Mouse (Mus musculus) liver, embryonic 16.5 days (tissue): ENCODE measurements around the gene Isoc2b. TPM values are rescaled to one million over a fixed set of nuclear protein-coding genes. Genes with fewer than 3 reads are reported as not detected.

Experiments used
- ATAC-seq: fragments of 200-750 bp; cut with Nextera tagmentation; 2 replicates; pipeline ENCODE4 v1.8.0; 2017; ENCODE audit warnings: low read depth, mild to moderate bottlenecking, moderate number of reproducible peaks, moderate library complexity
- H3K27ac ChIP-seq: fragments of 300-500 bp; sonication (generic); 2 replicates; pipeline ENCODE4 v1.5.1; 2014; ENCODE audit warnings: mild to moderate bottlenecking, low read length
- H3K27me3 ChIP-seq: fragments of 300-500 bp; sonication (generic); 2 replicates; pipeline ENCODE4 v1.6.1; 2014; ENCODE audit warnings: low read depth, low read length, mixed read lengths; ENCODE audit not compliant: control insufficient read depth, insufficient read depth
- H3K36me3 ChIP-seq: fragments of 300-500 bp; sonication (generic); 2 replicates; pipeline ENCODE4 v1.6.1; 2014; ENCODE audit warnings: mild to moderate bottlenecking; ENCODE audit not compliant: control insufficient read depth, insufficient read depth
- H3K4me1 ChIP-seq: fragments of 300-500 bp; sonication (generic); 2 replicates; pipeline ENCODE4 v1.6.1; 2014; ENCODE audit warnings: low read depth, low read length, mixed read lengths; ENCODE audit not compliant: control insufficient read depth
- H3K4me2 ChIP-seq: fragments of 300-500 bp; sonication (generic); 2 replicates; pipeline ENCODE4 v1.6.1; 2014; ENCODE audit warnings: low read depth, low read length, mixed read lengths
- H3K4me3 ChIP-seq: fragments of 300-500 bp; sonication (generic); 2 replicates; pipeline ENCODE4 v1.5.1; 2014; ENCODE audit warnings: low read depth, mild to moderate bottlenecking, low read length
- H3K9ac ChIP-seq: fragments of 300-500 bp; sonication (generic); 2 replicates; pipeline ENCODE4 v1.6.1; 2014; ENCODE audit warnings: low read depth, low read length
- H3K9me3 ChIP-seq: fragments of 300-500 bp; sonication (generic); replicated peaks from 2 replicates; pipeline ENCODE4 v1.6.1; 2016; ENCODE audit warnings: low read length; ENCODE audit not compliant: control insufficient read depth
- WGBS: fragments of 180-500 bp; shearing (Covaris S2); extraction: QIAGEN DNeasy Blood & Tissue Kit; methylation state at CpG from one replicate; pipeline ENCODE4 v1.1.7; 2014; ENCODE audit not compliant: insufficient replicate concordance; 5-methylcytosine and 5-hydroxymethylcytosine counted together
- polyA plus RNA-seq: library from polyadenylated mRNA; unstranded; fragments of >200 nt; fragmentation: Nextera tagmentation; extraction: Ambion mirVana; gene quantifications from 2 replicates; pipeline ENCODE4 v1.2.1, GENCODE M21; 2015

Gene Isoc2b
- polyA plus RNA-seq, 1 experiment from 2014 or later, result 4.8 TPM

- no peaks in the 10 kb centered on the region for H3K9me3 ChIP-seq
- peak overlapping the region; percentile 72 for H3K9ac ChIP-seq
- no peak; the same call in 1 of the 2 replicates for ATAC-seq
- H3K27me3 ChIP-seq, result no peaks in the 10 kb centered on the region
- H3K4me1 ChIP-seq, result peaks cover 22% of the 10 kb centered on the region
- WGBS, result 10% methylated on average over 11 of the region's 11 CpGs
- H3K36me3 ChIP-seq, result no peaks in the 10 kb centered on the region
- peak overlapping the region; percentile 50; the same call in 1 of the 2 replicates for H3K27ac ChIP-seq
- peak overlapping the region; percentile 70 for H3K4me3 ChIP-seq
- peak overlapping the region; percentile 97 for H3K4me2 ChIP-seq
These were observed 7.2 kb upstream of the Isoc2b start for GRCm38 (mm10) chr7:4877226-4877625.

DNA sequence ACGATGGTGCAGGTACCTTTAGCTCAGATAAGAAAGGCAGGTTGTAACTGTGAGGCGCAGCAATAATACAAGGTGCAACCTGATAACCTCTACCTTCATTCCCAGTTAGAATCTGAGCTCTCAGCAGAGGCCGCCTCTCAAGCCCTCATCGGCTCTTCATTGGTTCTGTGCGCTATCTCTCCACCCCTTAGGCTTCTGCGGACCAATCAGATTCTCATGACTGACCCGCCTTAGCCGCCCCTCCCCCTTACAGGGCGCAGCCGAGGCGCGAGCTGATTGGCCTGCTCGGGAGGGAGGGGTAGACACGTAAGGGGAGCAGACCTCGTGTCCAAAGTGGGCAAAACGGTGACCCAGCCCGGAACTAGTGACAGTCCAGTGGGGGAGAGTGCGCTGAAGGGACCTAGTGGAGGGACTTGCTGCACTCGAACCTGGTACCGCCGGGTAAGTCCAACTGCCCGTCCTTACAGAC lies 6.7 kb upstream of the Isoc2b start, which contains the start of gene Isoc2a:
Isoc2a (plus strand) TSS at position 401 of the 469 bp plus-strand sequence.
- under 1% methylated on average over 17 of the region's 22 CpGs for WGBS
- H3K9ac ChIP-seq, result peak within 1 kb of the TSS; percentile 72
- ATAC-seq, result peak; percentile 100
- peaks cover 22% of the 10 kb centered on the region for H3K4me1 ChIP-seq
- H3K4me2 ChIP-seq, result peak within 1 kb of the TSS; percentile 97
- H3K27me3 ChIP-seq, result no peaks in the 10 kb centered on the region
- H3K27ac ChIP-seq, result peak within 1 kb of the TSS; percentile 76
- H3K4me3 ChIP-seq, result peak within 1 kb of the TSS; percentile 70
- no peaks in the 10 kb centered on the region for H3K9me3 ChIP-seq
- no peaks in the 10 kb centered on the region for H3K36me3 ChIP-seq

- ATAC-seq, result no peak
- Histone ChIP-seq H3K27ac (peak overlapping the region; percentile 43; the same call in 1 of the 2 replicates), H3K36me3 (no peaks in the 10 kb centered on the region), H3K4me1 (peaks cover 6% of the 10 kb centered on the region), H3K27me3 (no peaks in the 10 kb centered on the region), H3K9ac (peak overlapping the region; percentile 78), H3K4me3 (peak overlapping the region; percentile 71), H3K9me3 (no peaks in the 10 kb centered on the region), H3K4me2 (peak overlapping the region; percentile 63)
- WGBS, result 32% methylated on average over 10 of the region's 10 CpGs
These were observed 3.4 kb downstream of the Isoc2b start for GRCm38 (mm10) chr7:4866631-4867180.

- H3K9me3 ChIP-seq, result no peaks in the 10 kb centered on the region
- H3K36me3 ChIP-seq, result no peaks in the 10 kb centered on the region
- peak overlapping the region; percentile 63 for H3K4me2 ChIP-seq
- peak overlapping the region; percentile 71 for H3K4me3 ChIP-seq
- H3K9ac ChIP-seq, result peak overlapping the region; percentile 78
- WGBS, result 5% methylated on average over 40 of the region's 40 CpGs
- peak; percentile 100 for ATAC-seq
- H3K4me1 ChIP-seq, result peaks cover 6% of the 10 kb centered on the region
- H3K27ac ChIP-seq, result peak overlapping the region; percentile 43
- no peaks in the 10 kb centered on the region for H3K27me3 ChIP-seq
These were observed 4.2 kb downstream of the Isoc2b start for GRCm38 (mm10) chr7:4865579-4866493.

- Histone ChIP-seq H3K27ac (no peak overlapping the region), H3K4me1 (peaks cover 6% of the 10 kb centered on the region), H3K4me3 (peak overlapping the region; percentile 71), H3K27me3 (no peaks in the 10 kb centered on the region), H3K36me3 (no peaks in the 10 kb centered on the region), H3K4me2 (peak overlapping the region; percentile 54), H3K9ac (no peak overlapping the region; the same call in 1 of the 2 replicates), H3K9me3 (no peaks in the 10 kb centered on the region)
- 58% methylated on average over 5 of the region's 5 CpGs for WGBS
- ATAC-seq, result no peak
These were observed 5.0 kb downstream of the Isoc2b start for GRCm38 (mm10) chr7:4865090-4865489.

DNA sequence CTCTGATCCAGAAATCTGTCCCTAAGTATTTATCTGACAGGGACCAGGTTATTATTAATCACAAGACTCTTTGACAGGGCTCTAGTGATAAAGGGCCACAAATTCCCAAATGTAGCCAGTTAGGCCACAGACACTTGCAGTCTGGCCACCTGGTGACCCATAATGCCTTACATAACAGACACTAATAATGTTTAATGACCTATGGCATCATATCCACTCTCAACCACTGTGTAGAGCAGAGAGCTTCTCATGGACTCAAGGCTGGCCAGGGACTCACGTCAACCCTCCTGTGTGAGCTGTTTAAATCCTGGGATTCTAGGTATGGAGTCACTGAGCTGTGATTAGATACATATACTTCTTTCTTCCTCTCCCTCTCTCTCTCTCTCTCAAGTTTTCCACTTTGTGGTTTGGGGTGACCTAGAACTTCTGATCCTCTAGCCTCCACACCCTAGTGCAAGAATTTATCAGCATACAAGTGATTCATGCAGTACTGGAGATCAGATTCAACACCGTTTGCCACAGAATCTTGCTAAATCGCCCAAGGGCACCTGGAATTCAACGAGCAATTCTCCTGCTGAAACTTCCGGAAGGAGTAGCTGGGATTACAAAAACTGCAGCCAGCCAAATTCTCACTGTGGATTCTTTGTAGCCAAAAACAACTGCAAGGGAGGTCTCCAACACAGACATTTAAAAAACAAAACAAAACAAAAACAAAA lies 5.8 kb downstream of the Isoc2b start:
- H3K4me1 ChIP-seq, result peaks cover 6% of the 10 kb centered on the region
- no peak overlapping the region for H3K4me2 ChIP-seq
- H3K9me3 ChIP-seq, result no peaks in the 10 kb centered on the region
- ATAC-seq, result no peak
- no peaks in the 10 kb centered on the region for H3K27me3 ChIP-seq
- H3K27ac ChIP-seq, result no peak overlapping the region
- no peak overlapping the region for H3K4me3 ChIP-seq
- no peak overlapping the region for H3K9ac ChIP-seq
- WGBS, result 65% methylated on average over 5 of the region's 5 CpGs
- no peaks in the 10 kb centered on the region for H3K36me3 ChIP-seq

DNA sequence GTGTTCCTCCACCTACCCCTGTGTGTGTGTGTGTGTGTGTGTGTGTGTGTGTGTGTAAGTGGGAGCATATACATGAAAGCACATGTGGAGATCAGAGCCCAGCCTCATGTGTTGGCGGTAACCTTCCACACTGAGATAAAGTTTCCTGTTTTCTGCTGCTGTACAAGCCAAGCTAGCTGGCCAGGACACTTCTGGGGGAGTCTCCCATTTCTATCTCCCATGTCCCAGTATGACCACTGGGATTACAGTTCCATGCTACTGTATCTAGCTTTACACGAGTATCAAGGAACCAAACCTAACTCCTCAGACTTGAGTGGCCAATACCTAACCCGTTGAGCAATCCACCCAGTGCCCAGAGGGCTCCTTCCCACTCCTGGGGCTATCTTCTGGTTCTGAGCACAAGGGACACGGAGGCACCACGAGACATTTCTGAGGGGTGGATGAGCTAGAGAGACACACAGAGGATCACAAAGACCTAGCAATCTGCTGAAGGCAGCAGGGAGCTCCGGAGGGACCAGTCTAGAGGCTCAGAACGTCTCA lies 6.4 kb downstream of the Isoc2b start:
- no peak overlapping the region for H3K4me2 ChIP-seq
- H3K36me3 ChIP-seq, result no peaks in the 10 kb centered on the region
- no peak overlapping the region for H3K9ac ChIP-seq
- H3K27ac ChIP-seq, result no peak overlapping the region
- H3K4me1 ChIP-seq, result peaks cover 6% of the 10 kb centered on the region
- H3K4me3 ChIP-seq, result no peak overlapping the region
- WGBS, result 57% methylated on average over 7 of the region's 7 CpGs
- no peak for ATAC-seq
- no peaks in the 10 kb centered on the region for H3K9me3 ChIP-seq
- no peaks in the 10 kb centered on the region for H3K27me3 ChIP-seq

GRCm38 (mm10) chr7:4863041-4863440 lies 7.0 kb downstream of the Isoc2b start:
- H3K4me1 ChIP-seq, result peaks cover 6% of the 10 kb centered on the region
- 38% methylated on average over 1 of the region's 1 CpGs for WGBS
- no peak overlapping the region for H3K4me2 ChIP-seq
- no peaks in the 10 kb centered on the region for H3K36me3 ChIP-seq
- H3K4me3 ChIP-seq, result no peak overlapping the region
- H3K27me3 ChIP-seq, result no peaks in the 10 kb centered on the region
- H3K27ac ChIP-seq, result no peak overlapping the region
- no peaks in the 10 kb centered on the region for H3K9me3 ChIP-seq
- no peak overlapping the region for H3K9ac ChIP-seq
- ATAC-seq, result no peak
